Mouse (Mus musculus) frontal cortex, postnatal 14 days (tissue): ENCODE measurements around the gene Acox2.

ENCODE experiments used
- DNase-seq, 2 experiments: peaks; one replicate each; pipeline ENCODE4 v3.0.0; 2022; ENCODE audit warnings: low spot score in 2 of 2

The Acox2 gene

GRCm38 (mm10) chr14:8249206-8249605 lies 9.9 kb downstream of the Acox2 start:
- DNase-seq, result no peak

- DNase-seq, result no peak
Measured at GRCm38 (mm10) chr14:8246878-8247277, 12.3 kb downstream of the Acox2 start.

- DNase-seq, result no peak
Measured at GRCm38 (mm10) chr14:8244211-8244611, 14.9 kb downstream of the Acox2 start.

- no peak for DNase-seq
Measured at GRCm38 (mm10) chr14:8243136-8243888, 15.8 kb downstream of the Acox2 start.

- peak in 1 of 2 experiments; percentile 42 for DNase-seq
Measured at GRCm38 (mm10) chr14:8242388-8242920, 16.7 kb downstream of the Acox2 start.

GRCm38 (mm10) chr14:8241816-8242215 lies 17.3 kb downstream of the Acox2 start:
- no peak for DNase-seq

GRCm38 (mm10) chr14:8233252-8233651 lies 25.9 kb downstream of the Acox2 start:
- DNase-seq, result no peak

GRCm38 (mm10) chr14:8232155-8232910 lies 26.8 kb downstream of the Acox2 start:
- no peak for DNase-seq

- no peak for DNase-seq
Measured at GRCm38 (mm10) chr14:8229367-8230019, 29.7 kb downstream of the Acox2 start.

- no peak for DNase-seq
Measured at GRCm38 (mm10) chr14:8224805-8225204, 34.3 kb downstream of the Acox2 start.

- DNase-seq, result no peak
Measured at GRCm38 (mm10) chr14:8223506-8224293, 35.5 kb downstream of the Acox2 start.

GRCm38 (mm10) chr14:8222561-8222960 lies 36.6 kb downstream of the Acox2 start:
- DNase-seq, result no peak

GRCm38 (mm10) chr14:8220912-8221311 lies 38.2 kb downstream of the Acox2 start:
- DNase-seq, result no peak

GRCm38 (mm10) chr14:8220306-8220705 lies 38.8 kb downstream of the Acox2 start:
- no peak for DNase-seq

- no peak for DNase-seq
Measured at GRCm38 (mm10) chr14:8219876-8220275, 39.3 kb downstream of the Acox2 start.

- no peak for DNase-seq
Measured at GRCm38 (mm10) chr14:8218730-8219380, 40.3 kb downstream of the Acox2 start.

- no peak for DNase-seq
Measured at GRCm38 (mm10) chr14:8218238-8218637, 40.9 kb downstream of the Acox2 start.

- no peak for DNase-seq
Measured at GRCm38 (mm10) chr14:8216100-8216499, 43.1 kb downstream of the Acox2 start.

- DNase-seq, result no peak
Measured at GRCm38 (mm10) chr14:8215208-8215778, 43.9 kb downstream of the Acox2 start.
